Mouse (Mus musculus): Measurements from ENCODE around the gene Nipal4. TPM values are rescaled to one million over a fixed set of nuclear protein-coding genes. Genes with fewer than 3 reads are reported as not detected.
"Not testable (repeated sequence)": the region's sequence is repeated elsewhere in the genome, so short reads cannot be mapped to it uniquely, and the experiment has no call there.

Nipal4 gene
- polyA plus RNA-seq (2012; rRNA removed) = 1.0 and 1.2 TPM in 2 replicates

DNA sequence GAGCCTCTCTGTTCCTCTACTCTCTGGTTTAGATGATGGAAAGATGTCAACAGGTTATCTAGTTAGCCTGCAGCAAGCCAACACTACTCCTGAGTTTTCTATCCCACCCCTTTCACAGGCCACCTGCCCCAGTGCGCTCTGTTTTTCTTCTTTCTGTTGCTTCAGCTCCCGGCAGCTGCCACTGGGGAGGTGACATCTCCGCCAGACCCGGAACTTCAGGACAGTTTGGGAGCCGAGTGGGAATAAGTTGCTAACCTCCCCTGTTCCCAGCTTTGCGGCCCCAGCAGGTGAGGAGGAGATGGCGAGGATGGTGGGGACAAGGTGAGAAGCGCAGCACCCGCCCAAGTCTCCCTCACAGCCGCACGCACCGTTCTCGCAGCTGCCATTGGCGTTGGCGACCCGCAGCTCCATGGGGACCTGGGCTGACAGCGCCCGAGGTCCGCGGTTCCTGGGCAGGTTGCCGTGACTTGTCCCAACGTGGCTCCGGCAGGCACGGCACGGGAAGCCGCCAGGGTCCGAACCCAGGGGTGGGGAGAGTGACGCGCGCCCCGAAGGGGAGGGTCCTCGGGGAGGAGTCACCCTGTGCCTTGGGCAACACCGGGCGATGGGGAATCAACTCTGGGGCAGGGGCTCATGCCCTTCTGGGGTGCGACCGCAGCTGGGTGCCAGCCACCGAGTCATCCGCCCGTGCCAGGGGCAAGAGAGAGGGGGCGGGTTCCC is at the start of gene Nipal4:
TSS of gene Nipal4 (minus strand) at position 643 of the 720 bp plus-strand sequence.
- DNase-seq (ENCODE audit: low read depth, low spot score) = no peak

GRCm38 (mm10) chr11:46215354-46215753 is 49.0 kb upstream of the Nipal4 start:
- peak; percentile 37 for DNase-seq (ENCODE audit: low read depth, low spot score)
- 19% methylated on average over 3 of the region's 3 CpGs for WGBS

More for the DNA sequence above, at the start of gene Nipal4:
- 2% methylated on average over 40 of the region's 40 CpGs for WGBS

DNA sequence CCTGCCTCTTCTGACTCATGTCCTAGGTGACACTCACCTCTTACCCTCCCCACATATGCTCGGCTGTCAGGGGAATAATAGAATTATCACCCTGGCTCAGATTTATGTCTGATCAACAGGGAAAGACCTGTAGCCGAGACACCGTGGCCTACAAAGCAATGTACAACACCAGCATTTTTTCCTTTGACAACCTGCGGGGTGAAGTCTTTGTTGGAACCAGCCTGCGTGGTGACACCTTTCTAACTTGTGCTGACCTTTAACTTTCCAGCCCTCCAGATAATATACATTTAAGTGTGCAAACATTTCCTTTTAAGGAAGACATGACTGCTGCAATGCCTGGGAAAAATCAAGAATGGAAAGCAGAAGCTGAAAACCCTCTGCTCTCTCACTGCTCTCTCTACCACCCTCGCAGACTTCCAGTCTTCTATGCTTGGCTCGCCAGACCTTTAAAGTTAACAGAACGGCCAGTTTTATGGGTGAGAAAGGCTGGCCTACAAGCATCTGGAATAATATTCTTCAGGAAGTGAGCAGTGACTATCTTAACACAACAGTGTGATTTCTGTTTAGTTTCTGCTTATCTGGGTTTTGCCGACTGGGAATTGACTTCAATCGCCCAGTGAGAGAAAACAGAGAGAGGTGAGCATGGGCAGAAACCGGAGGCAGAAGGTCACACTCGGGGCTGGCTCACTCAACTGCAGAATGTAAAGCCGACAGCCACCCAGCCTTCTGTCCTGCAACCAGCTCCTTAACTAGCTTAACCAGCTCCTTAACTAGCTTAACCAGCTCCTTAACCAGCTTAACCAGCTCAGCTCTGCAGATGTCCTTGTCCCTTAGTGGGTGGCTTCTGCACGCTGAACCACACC is 48.3 kb upstream of the Nipal4 start:
- no peak for DNase-seq (ENCODE audit: low read depth, low spot score)
- WGBS = 38% methylated on average over 14 of the region's 14 CpGs

DNA sequence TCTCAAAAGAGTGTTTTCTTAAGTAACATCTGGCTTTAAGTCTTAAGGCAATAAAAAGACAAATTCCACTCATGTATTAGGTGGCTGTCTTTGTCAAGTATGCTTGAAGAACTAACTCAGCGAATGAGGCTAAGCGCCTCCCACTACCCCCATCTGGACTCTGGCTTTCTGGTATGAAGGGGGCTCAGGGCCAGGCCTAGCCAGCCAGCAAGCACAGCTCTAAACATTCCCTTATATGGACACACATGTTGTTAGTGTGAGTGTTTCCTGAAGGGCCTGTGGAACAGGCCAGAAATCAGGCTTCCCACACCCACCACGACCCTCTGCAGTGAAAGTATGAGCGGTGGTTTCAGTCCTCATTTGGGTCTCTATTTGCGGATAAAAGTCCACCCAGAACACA is 47.5 kb upstream of the Nipal4 start:
- WGBS = 61% methylated on average over 5 of the region's 5 CpGs
- no peak for DNase-seq (ENCODE audit: low read depth, low spot score)

DNA sequence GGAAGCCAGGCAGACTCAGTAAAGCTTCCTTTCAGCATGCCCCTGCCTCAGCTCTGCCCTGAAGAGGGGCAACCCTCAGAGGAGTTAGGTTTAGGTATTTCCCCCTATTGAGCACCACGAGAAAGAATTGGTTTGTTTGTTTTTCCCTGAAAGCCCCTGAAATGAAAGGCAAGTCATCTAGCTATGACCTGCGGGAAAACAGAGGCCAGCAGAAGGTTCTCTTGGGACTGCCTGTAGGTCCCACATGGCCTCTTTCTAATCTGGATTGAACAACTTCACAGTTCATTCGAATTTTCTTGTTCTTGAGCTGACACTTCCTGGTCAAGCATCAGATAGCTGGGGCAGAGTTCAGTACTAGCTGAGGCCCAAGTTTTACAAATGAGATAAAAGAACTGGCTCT is 45.5 kb upstream of the Nipal4 start:
- 28% methylated on average over 3 of the region's 3 CpGs for WGBS
- DNase-seq (ENCODE audit: low read depth, low spot score) = no peak

DNA sequence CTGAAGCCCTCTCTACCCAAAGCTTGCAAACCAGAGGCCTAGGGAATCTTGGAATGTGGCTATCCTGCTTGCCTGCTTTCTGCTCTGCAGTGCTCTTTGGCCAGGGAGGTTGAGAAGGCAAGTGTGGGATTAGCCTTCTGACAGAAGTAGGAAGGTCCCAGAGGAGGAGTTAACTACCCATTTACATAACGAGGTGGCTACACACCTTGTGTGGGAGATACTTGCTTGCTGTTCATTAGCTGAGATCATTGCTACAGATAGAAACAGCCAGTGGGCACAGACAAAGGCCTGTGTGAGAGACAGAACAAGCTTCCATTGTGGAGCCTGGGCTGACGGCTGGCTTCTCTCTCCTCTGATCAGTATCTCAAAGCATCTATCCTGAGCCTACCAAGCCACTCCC is 43.6 kb upstream of the Nipal4 start:
- DNase-seq (ENCODE audit: low read depth, low spot score) = no peak
- 55% methylated on average over 2 of the region's 2 CpGs for WGBS

- 54% methylated on average over 17 of the region's 17 CpGs for WGBS
- no peak for DNase-seq (ENCODE audit: low read depth, low spot score)
Observed at GRCm38 (mm10) chr11:46205639-46206409, 39.5 kb upstream of the Nipal4 start.

- WGBS = 83% methylated on average over 9 of the region's 9 CpGs
- no peak for DNase-seq (ENCODE audit: low read depth, low spot score)
Observed at GRCm38 (mm10) chr11:46204841-46205240, 38.5 kb upstream of the Nipal4 start.

- WGBS = 54% methylated on average over 10 of the region's 10 CpGs
- DNase-seq (ENCODE audit: low read depth, low spot score) = no peak
Observed at GRCm38 (mm10) chr11:46202547-46202887, 36.2 kb upstream of the Nipal4 start.

GRCm38 (mm10) chr11:46201636-46202546 is 35.6 kb upstream of the Nipal4 start:
- WGBS = 70% methylated on average over 20 of the region's 20 CpGs

DNA sequence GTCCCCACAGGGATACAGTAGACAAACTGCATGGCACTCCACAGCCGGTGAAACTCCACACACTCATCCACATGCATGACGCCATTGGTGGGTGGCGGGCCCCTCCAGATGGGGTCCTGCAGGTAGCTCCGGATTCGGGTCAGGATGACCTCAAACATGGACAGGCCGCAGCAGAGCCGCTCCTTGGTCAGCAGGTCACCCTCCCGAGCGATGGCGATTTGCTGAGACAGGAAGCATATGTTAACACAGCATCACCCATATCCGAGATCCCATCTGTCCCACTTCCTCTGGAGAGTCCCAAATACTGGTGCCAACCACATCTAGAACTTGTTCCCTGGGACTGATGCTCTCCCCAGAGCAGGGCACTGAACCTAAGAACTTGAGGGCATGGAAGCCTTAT is 34.4 kb upstream of the Nipal4 start:
- 90% methylated on average over 11 of the region's 11 CpGs for whole genome bisulfite sequencing
- no peak for DNase-seq (ENCODE audit: low read depth, low spot score)

More at GRCm38 (mm10) chr11:46201636-46202546, 35.6 kb upstream of the Nipal4 start:
- DNase-seq (ENCODE audit: low read depth, low spot score) = no peak

GRCm38 (mm10) chr11:46194175-46194574 is 27.9 kb upstream of the Nipal4 start:
- DNase-seq (ENCODE audit: low read depth, low spot score) = no peak
- WGBS = 69% methylated on average over 4 of the region's 4 CpGs

DNA sequence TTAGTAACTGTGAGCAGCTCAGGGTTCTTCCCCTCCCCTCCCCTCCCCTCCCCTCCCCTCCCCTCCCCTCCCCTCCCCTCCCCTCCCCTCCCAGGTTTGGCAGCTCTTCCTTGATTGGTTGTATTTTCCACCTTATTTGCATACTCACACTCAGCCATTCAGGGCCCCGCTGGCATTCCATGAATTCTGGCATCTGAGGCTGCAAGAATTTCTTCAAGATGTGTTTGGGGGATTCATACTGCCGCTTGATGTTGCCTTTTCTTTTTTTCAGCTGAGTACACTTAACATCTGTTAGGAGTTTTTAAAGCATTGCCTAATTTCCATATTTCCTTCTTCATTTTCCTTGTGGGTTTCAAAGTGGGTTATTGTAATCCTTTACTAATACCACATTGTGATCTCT is 22.0 kb upstream of the Nipal4 start:
- WGBS = 69% methylated on average over 2 of the region's 2 CpGs
- no peak for DNase-seq (ENCODE audit: low read depth, low spot score)

DNA sequence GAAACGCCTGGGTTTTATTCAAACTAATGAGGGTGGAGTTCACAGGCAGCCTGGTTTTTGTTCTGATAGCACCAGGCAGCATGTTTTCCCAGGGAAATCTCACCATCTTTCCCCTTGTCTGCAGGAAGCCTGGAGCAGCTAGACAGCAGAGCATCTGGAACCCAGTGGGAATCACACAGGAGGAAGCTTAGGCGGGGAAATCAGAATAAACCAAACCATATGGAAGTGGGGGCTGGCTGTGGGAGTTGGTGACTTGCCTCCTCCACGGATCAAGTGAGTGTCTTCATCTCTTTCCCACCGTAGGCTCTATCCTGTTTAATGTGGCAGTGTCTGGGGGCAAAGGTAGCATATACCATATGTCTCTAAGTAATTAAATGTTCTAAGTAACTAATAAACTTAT is 19.2 kb upstream of the Nipal4 start:
- no peak for DNase-seq (ENCODE audit: low read depth, low spot score)
- WGBS = 44% methylated on average over 4 of the region's 4 CpGs

DNA sequence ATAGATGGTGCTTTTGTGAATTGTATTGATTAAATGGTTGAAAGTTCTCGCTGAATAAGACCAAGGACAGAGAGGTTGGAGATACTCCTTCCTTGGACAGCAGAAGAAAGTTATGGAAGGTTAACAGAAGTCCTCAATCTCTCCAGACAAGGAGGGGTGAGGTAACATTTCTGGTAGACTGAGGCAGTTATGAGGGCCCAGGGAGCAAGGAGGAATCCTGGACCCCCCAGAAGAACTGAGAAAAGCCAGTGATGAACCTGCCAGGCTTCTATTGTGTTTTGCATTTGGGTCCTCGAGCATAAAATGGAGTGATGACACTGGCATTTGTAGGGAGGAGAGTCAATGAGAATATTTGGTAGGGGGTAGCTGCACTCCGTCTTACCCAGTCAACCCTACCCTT is 18.6 kb upstream of the Nipal4 start:
- WGBS = 80% methylated on average over 3 of the region's 3 CpGs
- no peak for DNase-seq (ENCODE audit: low read depth, low spot score)

DNA sequence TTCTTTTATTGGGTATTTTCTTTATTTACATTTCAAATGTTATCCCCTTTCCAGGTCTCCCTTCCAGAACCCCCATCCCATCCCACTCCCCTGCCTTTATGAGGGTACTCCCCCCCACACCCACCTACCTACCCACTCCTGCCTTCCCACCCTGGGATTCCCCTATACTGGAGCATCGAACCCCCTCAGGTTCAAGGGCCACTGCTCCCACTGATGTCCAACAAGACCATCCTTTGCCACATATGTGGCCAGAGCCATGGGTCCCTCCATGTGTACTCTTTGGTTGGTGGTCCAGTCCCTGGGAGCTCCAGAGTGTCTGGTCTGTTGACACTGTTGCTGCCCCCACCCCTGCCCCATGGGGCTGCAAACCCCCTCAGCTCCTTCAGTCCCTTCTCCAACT is 15.7 kb upstream of the Nipal4 start:
- not testable (repeated sequence) for DNase-seq (ENCODE audit: low read depth, low spot score)
- WGBS = 84% methylated on average over 1 of the region's 1 CpGs

GRCm38 (mm10) chr11:46177246-46178043 is 11.1 kb upstream of the Nipal4 start:
- no peak for DNase-seq (ENCODE audit: low read depth, low spot score)
- WGBS = 76% methylated on average over 10 of the region's 10 CpGs

GRCm38 (mm10) chr11:46176155-46176554 is 9.8 kb upstream of the Nipal4 start:
- DNase-seq (ENCODE audit: low read depth, low spot score) = no peak
- WGBS = 80% methylated on average over 6 of the region's 6 CpGs

All from large intestine, adult 2 months (tissue).